Mouse (Mus musculus) ES-CJ7 (cell line): ENCODE data around the gene Grifin.

ENCODE experiments used
- DNase-seq: peaks from one replicate; pipeline ENCODE4 v3.0.0; 2011; ENCODE audit warnings: low read depth, low spot score

The Grifin gene

GRCm38 (mm10) chr5:140564896-140565295, at the start of gene Grifin:
TSS of gene Grifin (minus strand) at chr5:140565071.
- no peak for DNase-seq

DNA sequence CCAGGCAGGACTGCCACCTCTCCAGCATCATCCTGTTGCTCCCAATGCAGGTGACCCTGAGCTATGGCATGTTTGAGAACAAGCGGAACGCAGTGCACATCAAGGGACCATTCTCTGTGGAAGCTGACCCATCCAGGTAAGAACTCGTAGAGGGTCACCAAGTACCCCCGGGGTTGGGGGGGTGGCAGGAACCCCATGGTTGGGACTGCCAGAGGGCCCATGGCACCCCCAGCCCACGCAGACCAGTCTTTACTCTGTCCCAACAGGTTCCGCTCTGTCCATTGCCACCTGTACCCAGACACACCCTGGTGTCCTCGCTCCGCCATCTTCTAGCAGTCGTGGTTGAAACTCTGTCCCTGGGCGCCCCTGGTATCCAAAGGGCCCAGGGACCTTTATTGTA, 49.3 kb upstream of the Grifin start:
- no peak for DNase-seq

DNA sequence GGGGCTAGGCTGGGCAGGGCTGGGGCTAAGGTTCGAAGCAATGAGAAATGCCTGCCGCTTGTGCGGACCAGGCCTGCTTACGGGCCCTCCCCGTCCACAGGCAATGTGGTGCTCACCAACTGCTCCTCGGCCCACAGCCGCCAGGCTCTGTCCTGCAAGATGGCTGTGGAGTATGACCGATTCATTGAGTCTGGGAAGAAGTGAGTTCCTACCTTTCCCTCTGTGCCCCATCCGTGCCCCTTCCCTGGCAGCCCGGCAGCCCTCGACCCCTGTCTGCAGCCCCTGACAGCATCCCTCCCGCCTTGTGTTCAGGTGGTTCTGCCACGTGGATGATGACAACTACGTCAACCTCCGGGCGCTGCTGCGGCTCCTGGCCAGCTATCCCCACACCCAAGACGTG, 47.3 kb upstream of the Grifin start:
- no peak for DNase-seq

- DNase-seq, result peak; percentile 81
Measured at GRCm38 (mm10) chr5:140611611-140612185, 46.8 kb upstream of the Grifin start.

DNA sequence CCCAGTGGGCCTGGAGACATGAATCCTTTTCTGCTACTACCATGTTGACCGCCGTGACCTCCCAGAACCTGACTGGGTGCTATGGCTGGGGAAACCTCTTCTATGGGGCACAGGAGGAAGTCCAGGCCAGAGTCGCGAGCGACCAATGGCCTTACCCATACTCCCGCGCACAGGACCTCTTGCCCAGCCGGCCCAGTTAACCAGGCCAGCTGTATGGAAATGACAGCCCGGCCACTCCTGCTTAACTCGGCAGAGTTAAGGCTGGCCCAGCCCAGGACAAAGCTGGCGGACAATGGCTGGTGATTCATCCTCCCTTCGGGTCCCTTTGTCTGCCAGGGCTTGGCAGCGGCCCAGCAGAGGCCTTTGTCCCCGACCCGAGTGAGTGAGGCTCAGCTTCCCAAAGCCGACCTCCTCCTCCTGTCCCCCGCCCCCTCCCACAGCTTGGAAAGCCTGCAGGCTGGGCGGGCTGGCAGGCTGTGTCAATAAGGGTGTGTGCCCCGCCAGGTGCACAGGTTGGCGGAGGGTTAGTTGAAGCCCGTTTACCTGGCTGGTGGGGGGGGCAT, 46.2 kb upstream of the Grifin start:
- DNase-seq, result peak; percentile 54

GRCm38 (mm10) chr5:140610273-140611011, 45.6 kb upstream of the Grifin start:
- DNase-seq, result no peak

DNA sequence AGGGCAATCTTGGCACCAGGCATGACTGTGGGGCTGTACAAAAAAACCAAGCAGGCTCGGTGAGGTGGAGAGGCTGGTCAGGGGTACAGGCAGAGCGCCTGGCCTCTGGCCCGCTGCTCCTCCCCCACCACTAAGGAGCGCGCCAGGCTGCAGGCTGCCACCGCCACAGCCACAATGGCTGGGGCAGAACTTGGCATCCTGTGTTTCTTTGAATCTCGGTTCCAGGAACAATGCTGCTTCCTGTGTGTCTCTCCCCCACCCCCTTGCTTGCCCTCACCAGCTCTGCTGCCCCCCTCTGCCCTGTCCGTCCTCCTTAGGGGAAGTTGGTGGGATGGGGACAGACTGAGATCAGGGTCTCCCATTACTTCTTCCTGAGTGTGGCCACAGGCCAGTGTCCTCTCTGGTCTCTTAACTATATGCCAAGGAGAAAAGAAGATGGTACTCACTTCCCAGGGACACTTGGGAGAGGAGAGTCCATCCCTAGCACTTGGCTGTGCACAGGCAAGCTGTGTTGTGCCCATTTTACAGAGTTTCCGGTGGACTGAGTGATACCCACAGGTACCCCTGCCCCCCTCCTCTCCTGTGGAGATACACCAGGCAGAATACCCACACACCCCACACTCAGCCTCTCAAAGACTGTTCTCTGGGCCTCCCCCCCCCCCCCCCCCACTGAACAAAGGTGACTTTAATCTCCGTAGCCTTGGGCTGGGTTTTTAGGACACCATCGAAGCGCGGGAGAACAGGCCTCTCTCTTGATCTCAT, 44.8 kb upstream of the Grifin start:
- no peak for DNase-seq

DNA sequence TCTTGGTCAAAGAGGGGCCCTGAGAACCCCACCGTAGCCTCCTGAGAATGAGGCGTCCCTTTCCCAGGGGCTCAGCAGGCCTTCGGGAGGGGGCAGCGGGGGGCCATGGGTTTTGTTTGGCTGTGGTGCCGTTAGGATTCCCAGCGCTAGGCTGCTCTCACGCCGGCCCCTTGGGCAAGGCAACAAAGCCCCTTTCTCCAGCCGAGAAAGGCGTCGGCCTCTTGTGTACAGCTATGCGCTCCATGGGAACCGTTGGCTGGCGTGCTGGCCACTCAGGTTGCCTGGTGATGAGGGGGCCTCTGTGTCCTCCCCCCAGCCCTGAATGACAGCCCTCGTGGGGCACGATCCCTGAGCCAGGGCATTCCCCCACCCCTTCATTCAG, 43.8 kb upstream of the Grifin start:
- DNase-seq, result no peak

DNA sequence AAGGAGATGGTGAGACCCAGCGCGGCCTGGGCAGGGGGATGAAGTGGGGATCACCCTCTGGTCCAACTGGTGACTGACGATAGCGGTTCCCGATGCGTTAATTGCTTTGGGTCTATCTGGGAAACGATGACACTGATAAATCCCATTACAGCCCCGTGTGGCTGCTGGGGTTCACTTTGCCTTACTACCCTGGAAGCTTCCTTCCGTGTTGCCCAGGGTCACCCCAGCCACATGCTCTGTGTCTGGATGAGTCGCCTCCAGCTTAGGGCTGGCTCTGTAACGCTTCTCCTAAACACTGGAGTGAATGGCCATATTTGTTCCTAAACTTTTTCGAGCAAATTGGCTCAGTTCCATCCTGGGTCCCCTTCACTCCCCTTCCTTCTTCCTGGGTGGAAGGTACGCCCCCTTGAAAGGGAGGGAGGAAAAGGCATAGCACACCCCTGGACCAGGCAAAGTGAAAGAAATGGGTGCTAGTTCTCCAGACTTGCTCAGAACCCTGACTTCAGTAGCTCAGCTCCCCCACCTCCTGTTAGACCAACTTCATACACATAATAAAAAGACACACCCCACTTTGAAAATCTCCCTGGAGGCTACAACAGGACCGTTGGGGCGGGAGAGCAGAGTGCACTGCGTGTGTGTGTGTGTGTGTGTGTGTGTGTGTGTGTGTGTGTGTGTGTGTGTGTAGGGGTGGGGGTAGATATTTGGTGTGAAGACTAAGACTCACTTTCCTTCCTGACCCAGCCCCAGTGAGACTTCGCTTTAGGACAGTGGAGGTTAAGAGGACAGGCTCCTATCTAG, 43.2 kb upstream of the Grifin start:
- no peak for DNase-seq

DNA sequence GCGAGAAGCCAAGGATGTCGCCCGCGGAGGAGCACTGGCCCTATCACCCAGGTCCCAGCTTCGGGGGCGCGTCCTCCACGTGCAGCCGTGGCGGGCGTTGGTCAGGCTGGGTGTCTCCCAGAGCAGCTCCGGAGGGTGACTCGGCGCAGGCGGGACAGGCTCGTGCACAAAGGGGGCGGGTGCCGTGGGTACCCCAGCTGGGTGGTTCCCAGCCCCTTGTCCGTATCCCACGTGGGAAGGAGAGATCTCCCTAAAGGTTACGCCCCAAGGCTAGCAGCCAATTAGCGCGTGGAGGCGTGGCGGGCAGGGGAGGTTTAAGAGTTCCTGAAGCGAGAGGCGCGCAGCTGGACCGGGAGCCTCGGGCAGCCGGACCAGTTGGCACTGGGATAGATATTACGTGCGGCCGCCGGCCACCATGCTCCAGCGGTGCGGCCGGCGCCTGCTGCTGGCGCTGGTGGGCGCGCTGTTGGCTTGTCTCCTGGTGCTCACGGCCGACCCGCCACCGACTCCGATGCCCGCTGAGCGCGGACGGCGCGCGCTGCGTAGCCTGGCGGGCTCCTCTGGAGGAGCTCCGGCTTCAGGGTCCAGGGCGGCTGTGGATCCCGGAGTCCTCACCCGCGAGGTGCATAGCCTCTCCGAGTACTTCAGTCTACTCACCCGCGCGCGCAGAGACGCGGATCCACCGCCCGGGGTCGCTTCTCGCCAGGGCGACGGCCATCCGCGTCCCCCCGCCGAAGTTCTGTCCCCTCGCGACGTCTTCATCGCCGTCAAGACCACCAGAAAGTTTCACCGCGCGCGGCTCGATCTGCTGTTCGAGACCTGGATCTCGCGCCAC, 42.3 kb upstream of the Grifin start, which contains the start of gene Lfng:
TSS of gene Lfng (plus strand) at position 320 of the 835 bp plus-strand sequence.
- peak; percentile 91 for DNase-seq

DNA sequence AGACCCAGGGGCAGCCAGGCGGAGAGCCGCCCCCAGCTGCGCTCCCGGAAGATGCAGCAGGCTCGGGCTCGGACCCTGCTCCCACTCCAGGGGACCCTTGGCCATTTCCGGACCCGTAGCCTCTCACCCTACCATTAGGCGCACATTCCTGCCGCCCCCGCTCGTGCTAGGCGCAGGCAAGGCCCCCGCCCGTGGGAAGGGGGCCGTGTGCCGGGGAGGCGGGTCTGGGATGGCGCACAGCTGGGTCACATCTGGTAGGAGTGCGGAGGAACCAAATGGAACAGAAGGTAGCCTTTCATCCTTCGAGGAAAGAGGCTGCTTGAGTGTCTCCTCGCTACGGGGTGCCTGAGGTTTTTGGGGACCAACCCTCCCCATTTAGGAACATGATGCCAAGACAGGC, 41.5 kb upstream of the Grifin start:
- DNase-seq, result no peak

GRCm38 (mm10) chr5:140605228-140605627, 40.4 kb upstream of the Grifin start:
- DNase-seq, result no peak

DNA sequence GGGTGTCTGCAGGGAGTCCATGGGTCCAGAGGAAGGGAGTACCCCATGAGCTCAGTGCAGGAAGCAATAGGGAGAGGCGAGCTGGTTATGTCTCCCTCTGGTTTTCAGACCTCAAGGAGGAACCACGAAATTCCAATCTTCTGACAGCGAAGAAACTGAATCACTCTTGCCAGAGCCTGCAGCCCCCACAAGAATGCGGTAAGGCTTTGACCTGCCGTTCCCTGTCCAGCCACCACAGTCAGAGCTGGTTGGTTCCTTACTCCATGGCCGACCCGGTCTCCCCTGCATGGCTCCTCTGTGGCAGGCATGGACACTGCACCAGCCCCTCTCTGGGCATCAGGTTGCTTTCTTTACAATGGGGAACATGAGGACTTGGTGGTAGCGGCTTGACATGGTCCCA, 39.5 kb upstream of the Grifin start:
- DNase-seq, result no peak

- no peak for DNase-seq
Measured at GRCm38 (mm10) chr5:140602540-140602939, 37.7 kb upstream of the Grifin start.

- DNase-seq, result no peak
Measured at GRCm38 (mm10) chr5:140601712-140602111, 36.8 kb upstream of the Grifin start.

DNA sequence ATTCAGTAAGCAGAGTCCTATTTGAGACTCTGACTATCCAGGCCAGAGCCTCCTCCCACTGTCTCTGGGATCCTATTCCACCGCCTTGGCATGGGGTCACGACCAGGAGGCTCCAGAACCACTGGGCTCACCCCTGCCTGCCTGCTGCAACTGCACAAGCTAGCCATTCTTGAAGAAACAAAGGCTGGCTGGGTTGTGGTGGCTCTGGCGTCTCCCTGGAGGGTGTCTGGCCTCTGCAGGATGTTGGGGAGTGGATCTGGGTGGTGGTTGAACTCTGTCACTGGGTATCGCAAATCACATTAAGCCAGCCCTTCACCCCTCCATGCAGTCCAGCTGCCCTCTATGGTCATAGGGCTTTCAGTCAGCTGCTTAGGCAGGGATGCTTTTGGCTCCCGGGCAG, 35.1 kb upstream of the Grifin start:
- no peak for DNase-seq

GRCm38 (mm10) chr5:140597787-140598186, 32.9 kb upstream of the Grifin start:
- DNase-seq, result no peak

GRCm38 (mm10) chr5:140596927-140597588, 32.2 kb upstream of the Grifin start:
- DNase-seq, result no peak

DNA sequence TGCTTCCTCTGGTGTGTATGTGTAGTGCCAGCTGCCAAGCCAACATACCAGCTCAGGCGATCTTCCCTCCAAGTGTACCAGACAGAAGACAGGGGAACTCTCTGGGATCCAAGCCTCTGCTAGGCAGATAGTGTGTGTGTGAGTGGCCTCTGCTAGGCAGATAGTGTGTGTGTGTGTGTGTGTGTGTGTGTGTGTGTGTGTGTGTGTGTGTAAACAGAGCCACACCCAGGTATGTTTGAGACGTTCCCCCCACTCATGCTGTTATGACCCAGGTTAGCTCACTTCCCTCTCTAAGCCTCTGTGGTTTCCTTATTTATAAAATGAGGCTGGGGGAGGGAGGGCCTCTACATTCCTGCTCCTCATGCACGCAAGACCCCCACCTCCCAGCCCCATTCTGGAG, 31.6 kb upstream of the Grifin start:
- DNase-seq, result no peak

- no peak for DNase-seq
Measured at GRCm38 (mm10) chr5:140594846-140595245, 30.0 kb upstream of the Grifin start.
